Mouse (Mus musculus) frontal cortex, postnatal 14 days (tissue): ENCODE measurements around the gene Mrps30.
"Not testable (repeated sequence)": the region's sequence is repeated elsewhere in the genome, so short reads cannot be mapped to it uniquely, and the experiment has no call there.

Experiments
- DNase-seq, 2 experiments: peaks; one replicate each; pipeline ENCODE4 v3.0.0; 2022; ENCODE audit warnings: low spot score in 2 of 2

Mrps30 gene

DNA sequence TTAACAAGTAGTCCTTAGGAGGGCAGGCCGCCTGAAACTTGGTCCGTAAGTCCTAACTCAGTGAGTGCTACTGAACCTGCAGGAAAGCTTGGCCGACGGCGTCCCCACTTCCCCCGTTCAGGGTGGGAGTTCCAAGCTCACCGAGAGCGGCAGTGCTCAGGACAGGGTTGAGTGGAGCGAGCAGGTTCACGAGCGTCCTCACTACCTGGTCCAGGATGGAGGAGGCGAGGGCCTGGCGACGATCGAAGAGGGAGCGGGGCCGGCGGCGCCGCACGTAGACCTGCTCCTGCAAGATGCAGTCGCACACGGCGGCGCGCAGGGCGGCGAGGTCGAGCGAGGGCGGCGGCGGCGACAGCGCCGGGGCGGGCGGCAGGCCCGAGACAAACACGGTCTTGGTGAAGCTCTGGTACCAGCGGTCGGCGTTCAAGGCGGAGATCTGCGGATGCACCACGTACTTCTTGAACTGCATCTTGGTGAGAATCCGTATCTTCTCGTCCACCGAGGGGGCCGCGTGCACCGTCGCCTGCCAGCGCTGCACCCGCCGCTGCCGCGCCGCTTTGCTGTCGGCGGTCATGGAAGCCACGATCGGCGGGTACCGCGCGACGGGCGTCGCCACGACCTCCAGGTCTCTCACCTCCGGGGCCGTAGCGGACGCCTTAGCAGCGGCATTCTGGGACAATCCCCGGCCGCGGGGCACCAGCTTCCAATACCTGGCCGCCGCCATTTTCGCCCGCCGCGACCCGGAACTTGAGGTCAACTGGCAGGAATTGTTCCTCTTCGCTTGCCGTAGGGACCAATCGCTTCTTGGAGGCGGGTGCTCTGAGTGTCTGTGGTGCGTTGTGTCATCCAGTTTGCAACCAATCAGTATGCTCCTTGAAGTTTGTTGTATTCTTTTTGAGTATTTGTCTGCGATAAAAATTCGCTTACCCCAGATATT is at the start of gene Mrps30, which contains the start of gene B430218F22Rik:
TSS of gene Mrps30 (minus strand) at position 742 of the 937 bp plus-strand sequence.
TSS of gene B430218F22Rik (plus strand) at position 120 of the 937 bp plus-strand sequence.
- DNase-seq: peak; percentile 88 to 96

DNA sequence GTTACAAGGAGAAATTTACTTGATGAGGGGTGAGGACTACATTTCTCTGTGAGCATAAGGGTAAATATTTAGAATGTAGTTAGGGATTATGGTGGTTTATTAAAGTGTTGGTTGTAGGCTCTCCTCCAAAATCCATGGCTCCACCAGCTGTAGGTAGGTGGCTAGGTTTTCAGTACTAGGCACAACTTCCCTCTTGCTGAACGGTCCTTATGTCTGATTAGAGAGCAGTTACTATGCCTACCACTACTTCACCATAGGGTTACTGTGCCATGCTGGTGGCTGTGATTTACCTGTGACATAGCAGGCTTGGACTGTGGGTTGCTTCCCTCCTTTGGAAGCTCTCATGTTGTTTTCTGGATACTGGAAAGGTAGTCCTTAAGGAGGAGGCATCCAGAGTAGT is 33.8 kb upstream of the Mrps30 start:
- DNase-seq: no peak

DNA sequence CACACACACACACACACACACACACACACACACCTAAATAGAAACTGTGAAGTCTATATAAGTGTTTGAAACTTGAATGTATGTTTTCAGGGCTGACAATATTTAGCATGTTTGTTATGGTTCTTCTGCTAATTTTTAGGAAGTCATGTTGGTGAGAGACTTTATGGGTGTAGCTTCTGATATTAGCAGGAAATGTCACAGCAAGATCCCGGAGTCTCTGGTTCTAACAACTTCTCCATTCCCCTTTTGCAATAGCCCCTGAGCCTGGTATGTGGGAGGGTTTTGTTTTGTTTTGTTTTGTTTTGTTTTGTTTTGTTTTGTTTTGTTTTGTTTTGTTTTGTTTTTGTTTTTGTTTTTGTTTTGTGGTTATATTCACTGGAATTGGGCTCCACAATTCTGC is 33.4 kb upstream of the Mrps30 start:
- no peak for DNase-seq

DNA sequence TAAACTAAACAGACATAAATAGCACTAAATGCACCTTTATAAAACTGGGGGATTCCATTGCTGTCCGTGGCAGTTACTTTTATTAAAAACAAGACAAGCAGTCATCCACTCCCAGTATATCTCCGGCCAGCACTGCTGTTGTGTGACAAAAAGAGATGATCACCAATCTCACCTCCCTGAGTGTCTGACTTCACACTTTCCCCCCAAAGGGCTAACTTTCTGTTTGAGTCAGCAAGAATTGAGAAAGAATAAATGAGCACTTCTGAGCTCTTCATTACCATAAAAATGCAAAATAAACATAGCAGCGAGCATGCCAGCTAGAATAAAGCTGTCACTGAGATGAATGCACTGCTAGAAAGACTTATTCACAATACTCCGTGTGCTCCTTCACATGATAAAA is 31.1 kb upstream of the Mrps30 start:
- DNase-seq: no peak

DNA sequence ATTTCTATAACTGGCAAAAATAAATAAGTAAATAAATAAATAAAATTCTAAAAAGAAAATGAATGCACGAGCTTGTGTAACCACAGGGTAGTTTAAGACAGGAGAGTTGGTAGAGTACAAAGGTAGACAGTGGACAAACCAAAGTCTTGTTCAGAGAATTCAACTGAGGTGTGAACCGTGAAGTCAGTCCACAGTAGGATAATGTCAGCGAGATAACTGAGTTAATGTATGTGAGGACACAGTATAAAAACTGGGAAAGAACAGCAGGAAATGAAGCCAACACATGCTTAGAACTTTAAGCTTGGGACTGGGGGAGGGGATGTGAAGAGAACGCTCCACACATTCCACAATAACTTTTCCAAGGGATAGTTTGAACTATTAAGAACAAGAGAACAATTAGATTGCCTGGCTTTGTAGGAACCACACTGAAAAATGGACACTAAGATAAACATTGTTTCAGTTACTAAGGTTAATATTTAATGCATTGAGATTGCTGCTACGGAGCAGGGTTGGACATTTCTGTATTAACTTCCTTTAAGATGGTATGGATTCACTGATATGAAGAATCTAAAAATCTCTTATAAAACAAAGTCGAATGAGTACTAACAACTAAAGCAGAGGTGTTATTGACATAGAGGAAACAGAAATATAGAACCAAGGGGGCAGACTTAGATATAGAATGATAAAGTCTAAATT is 24.4 kb upstream of the Mrps30 start:
- no peak for DNase-seq

DNA sequence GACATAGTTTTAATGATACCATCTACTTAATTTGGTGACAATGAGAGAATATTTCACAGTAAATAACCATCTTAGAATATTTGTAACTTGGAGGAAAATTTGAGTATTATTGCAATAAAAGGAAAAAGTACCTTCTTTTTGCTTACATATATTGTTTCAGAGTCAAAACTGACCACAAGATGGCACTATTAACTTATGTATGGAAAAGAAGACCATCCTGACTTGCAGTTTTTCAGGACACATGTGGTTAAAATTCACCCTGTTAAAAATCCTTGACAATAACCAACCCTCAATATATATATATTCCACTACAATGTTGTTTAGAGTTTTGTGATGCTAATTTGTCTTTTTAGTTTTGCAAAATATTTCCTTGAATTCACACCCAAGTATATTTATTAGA is 16.5 kb upstream of the Mrps30 start:
- no peak for DNase-seq

DNA sequence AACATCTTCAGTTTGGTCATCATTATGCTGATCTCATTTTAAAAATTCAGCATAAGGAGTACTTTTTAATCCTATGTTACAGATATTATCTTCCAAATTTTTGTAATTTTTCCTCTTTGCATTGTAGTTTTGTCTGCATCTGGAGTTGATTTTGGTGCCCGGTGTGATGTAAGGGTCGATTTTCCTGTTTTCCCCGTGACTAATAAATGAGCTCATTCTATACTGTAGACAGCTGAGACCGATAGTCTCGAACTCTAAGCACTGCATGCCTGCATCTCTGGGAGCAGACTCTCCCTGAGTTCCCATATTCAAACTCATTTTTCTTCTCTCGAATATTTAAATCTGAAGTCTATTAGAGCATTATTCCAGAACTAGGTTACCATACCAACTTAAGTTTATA is 13.3 kb upstream of the Mrps30 start:
- no peak for DNase-seq

DNA sequence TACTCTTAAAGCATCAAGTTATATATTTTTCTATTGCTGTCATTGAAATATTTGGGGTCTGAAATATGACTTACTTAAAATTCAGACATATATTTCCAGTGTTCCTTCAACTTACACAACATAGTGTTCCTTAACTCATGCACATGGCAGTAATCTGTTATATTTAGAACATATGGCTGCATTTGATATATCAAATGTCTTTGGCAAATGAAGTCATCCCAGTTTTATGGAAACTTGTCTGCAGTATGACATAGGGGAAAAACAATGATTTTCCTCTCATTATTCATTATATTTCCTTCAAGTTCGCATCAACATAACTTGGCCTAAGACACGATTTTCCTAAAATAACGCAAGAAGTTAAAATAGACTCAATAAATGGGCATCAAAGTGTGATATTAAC is 8.8 kb upstream of the Mrps30 start:
- DNase-seq: no peak

DNA sequence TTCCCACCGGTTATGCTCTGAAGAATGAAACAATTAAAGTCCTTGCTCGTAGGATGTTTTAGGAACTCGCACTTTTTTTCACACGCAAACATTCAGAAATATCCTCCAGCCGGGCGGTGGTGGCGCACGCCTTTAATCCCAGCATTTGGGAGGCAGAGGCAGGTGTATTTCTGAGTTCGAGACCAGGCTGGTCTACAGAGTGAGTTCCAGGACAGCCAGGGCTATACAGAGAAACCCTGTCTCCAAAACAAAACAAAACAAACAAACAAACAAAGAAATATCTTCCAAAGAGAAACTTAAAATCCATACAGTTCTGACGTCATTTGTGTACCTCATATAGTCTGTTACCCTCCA is 373 bp upstream of the Mrps30 start:
- DNase-seq: not testable (repeated sequence)

DNA sequence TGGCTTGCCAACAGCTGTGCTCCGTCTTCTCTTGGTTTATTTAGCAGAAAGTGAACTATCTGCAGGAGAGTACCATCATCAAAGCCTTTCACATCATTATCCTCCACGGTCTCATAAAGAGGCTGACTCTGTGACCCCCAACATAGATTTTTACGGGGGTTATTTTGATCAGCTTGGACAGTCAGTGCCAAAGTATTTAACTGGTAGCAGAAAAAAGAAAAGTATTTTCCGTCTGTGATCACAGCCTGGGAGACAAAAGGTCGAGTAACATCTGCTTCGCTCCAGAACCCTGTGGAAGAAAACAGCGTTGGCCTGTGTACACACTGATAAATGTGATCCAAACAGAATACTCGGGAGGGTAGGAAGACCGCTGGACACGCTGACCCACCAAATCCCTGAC is 6.7 kb downstream of the Mrps30 start:
- no peak for DNase-seq

DNA sequence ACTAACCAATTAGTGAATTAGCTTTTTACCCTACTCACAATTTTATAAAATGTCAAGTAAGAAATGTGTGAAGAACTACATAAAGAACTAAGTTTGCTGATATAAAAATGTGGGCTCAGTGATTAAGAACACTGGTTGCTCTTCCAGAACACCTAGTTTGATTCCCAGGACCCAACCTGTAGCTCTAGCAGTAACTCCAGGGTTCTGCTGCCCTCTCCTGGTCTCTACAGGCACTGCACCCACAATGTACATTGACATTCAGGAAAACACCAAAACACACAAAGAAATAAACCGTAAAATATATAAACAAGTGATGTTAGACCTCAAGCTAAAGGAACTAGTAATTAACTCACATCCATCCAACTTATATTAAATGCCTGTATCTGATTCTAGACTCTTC is 7.9 kb downstream of the Mrps30 start:
- DNase-seq: peak; percentile 16 to 51

DNA sequence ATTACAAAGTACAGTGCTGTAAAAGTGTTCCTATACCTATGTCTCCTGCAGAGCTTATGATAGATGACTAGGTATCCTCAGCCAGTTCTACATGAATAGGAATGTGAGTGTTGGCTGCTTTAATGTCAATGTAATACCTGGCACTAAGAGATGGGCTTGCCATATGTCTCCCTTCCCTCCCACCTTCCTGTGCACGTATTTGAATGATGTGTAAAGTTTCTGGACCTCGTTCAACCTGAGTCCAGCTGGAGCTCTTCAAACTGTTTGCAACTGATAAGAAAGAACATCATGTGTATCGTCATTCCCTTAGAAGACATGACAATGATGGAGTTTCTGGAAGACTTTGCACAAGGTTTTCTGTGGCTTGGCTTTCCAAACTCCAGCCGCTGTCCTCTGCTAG is 14.2 kb downstream of the Mrps30 start:
- no peak for DNase-seq

DNA sequence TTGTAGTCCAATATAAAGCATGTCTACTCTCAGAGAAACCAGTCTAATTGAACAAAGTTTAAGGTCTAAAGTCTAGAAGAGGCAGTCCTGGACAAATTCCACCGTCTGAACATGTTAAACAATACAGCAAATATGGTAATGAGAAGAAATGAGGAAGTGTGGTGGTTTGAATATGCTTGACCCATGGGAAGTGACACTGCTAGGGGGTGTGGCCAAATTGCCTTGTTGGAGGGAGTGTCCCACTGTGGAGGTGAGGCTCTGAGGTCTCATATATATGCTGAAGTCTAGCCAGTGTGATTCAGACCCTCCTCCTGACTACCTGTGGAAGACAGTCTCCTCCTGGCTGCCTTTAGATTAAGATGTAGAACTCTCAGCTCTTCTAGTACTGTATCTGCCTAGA is 21.3 kb downstream of the Mrps30 start:
- DNase-seq: no peak

DNA sequence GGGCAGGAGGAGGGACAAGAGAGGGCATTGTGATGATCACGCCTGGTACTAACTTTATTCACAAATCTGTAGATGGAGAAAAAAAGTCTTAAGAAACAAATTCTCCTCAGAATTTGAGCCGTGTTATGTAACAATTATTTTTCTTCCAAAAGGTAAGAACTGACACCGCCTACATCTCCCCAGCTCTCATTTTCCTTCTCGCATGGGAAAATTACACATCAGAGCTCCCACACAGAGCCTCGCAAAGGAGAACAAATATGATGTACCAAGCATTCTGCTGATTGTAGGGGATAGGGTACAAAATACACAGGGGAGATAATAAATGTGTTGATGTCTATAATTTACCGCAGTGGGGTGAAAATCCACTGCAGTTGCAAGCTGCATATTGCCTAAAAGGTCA is 23.7 kb downstream of the Mrps30 start:
- no peak for DNase-seq

DNA sequence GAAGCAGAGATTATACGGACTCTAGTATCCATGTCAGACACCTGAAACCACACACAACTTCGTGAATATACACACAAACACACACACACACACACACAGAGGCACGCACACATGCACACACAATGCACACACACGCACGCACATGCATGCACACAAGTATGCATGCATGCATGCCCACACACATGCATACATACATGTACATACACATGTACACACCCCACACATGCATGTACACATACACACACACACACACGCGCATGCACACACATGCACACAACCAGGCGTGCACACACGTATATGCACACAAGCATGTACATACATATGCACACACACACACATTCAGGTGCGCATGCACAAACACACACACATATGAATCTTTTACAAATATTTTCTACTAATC is 36.2 kb downstream of the Mrps30 start:
- DNase-seq: no peak

DNA sequence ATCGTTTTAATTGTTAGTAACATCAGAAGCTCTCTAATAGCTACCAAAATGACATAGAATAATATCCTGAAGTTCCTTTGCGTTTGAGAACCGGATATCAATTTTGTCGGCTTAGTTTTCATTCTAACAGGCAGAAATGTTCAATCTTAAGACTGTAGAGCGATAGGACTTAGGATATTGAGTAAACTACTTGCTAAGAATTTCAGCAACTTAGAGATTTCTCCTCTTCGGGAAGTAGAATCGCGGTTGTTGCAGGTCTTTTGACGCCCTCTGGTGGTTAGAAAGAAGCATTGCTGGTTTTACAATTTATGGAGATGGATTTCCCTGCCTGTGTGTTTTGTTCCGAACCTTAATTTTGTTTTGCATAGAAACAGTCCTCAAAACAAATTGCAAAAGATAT is 36.8 kb downstream of the Mrps30 start:
- no peak for DNase-seq
